8 mouse cellular contexts compared by ENCODE assay signal in the genomic region with DNA sequence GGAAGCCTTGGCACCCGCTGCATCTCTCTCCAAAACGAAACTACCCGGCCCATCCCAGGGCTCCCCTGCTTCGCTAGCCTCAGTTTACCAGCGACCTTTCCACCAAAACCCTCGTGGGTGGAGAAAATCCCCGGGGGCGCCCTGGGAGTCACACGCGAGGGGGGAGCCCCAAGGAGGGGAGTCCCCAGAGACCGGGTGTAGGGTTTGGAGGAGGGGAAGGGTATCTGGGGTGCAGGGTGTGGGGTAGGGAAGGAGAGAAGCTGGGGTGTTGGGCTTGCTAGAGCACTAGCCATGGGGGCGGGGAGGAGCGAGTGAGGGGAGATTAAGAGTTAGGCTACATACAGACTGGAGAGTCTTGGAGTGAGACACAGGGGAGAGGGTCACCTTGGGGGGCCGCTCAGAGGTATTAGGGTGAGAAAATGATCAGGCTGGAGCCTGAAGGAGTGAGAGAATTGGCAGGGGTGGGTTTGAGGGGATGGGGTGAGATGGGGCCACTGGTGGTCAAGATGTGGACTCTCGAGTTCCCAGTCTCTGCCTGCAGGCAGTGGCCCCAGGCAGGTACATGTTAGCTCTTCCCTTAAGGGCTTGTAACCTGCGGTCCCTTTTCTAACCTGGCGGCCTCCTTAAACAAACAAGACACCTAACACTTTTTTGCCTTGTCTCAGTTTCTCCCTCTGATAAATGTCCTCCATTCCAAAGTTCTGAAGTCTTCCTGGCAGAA. TPM values are rescaled to one million over a fixed set of nuclear protein-coding genes. Genes with fewer than 3 reads are reported as not detected.
DNase-seq lines count a peak whose midpoint lies in the region; TF ChIP-seq lines count a peak whose summit lies in the region.

No protein-coding gene starts in this region.

- H3K4me3 ChIP-seq in ES-E14 (ENCODE audit: insufficient read depth in 1 of 2, low read depth in 1 of 2, low read length in 2 of 2, poor library complexity in 1 of 2, severe bottlenecking in 1 of 2) = peak overlapping the region; percentile 16 to 85; a peak in 2 of 4 replicates
- H3K4me3 ChIP-seq in hindbrain, embryonic 10.5 days = peak overlapping the region; percentile 63

- peaks cover 10% of the 10 kb centered on the region; the same call in 1 of the 2 replicates for H3K36me3 ChIP-seq in ES-E14 (ENCODE audit: control insufficient read depth, insufficient read depth, low read length, poor library complexity, severe bottlenecking)
- H3K36me3 ChIP-seq in hindbrain, embryonic 10.5 days = no peaks in the 10 kb centered on the region

- in situ Hi-C loops in ES-E14 (cut with MboI; ENCODE audit: low sequenced_read_pairs in 2 of 2, unreplicated experiment in 2 of 2) = no loop called here

- peaks cover 12 to 55% of the 10 kb centered on the region in 2 experiments for H3K4me1 ChIP-seq in ES-E14 (ENCODE audit: control insufficient read depth in 2 of 2, insufficient read depth in 2 of 2, low read length in 2 of 2, poor library complexity in 1 of 2)
- H3K4me1 ChIP-seq in hindbrain, embryonic 10.5 days (replicated peaks) = peaks cover 88% of the 10 kb centered on the region

- H3K27me3 ChIP-seq in hindbrain, embryonic 10.5 days (ENCODE audit: insufficient read depth, poor library complexity, severe bottlenecking) = peaks cover 78% of the 10 kb centered on the region

- intact Hi-C loops in heart, postnatal 10 days (cut with DNase I) = no loop called here

- WGBS in hindbrain, embryonic 10.5 days = 2% methylated on average over 17 of the region's 17 CpGs

- peak overlapping the region; percentile 28; the same call in 1 of the 2 replicates for H3K9ac ChIP-seq in ES-E14 (ENCODE audit: insufficient read depth, low read depth, low read length, poor library complexity, severe bottlenecking)

- H3K9me3 ChIP-seq in ES-E14 (ENCODE audit: control insufficient read depth, insufficient read depth, low read depth, low read length) = no peaks in the 10 kb centered on the region
- no peaks in the 10 kb centered on the region for H3K9me3 ChIP-seq in hindbrain, embryonic 10.5 days

- DNase-seq in heart, adult 11 months = peak; percentile 96
- DNase-seq in heart, postnatal 10 days = no peak
- DNase-seq in ES-E14 (ENCODE audit: low read depth, low spot score) = no peak
- no peak for DNase-seq in hindbrain, embryonic 10.5 days (ENCODE audit: low spot score)
- peak; percentile 40 for DNase-seq in lung, postnatal 10 days
- DNase-seq in urinary bladder, postnatal 14 days (ENCODE audit: low spot score) = no peak
- DNase-seq in frontal cortex, postnatal 25 days (ENCODE audit: low spot score in 2 of 2) = no peak
- DNase-seq in right cerebral cortex, adult 2 months (ENCODE audit: low spot score in 2 of 2) = no peak

- H3K27ac ChIP-seq in ES-E14 (ENCODE audit: insufficient read depth, low read depth, low read length, poor library complexity, severe bottlenecking) = no peak overlapping the region; the same call in 1 of the 2 replicates
- peak overlapping the region; percentile 45; the same call in 1 of the 2 replicates for H3K27ac ChIP-seq in hindbrain, embryonic 10.5 days

TF ChIP-seq in ES-E14, 5 proteins besides CTCF, POLR2A, EP300 and RAD21:
- TF ChIP-seq ZNF384 (IDR thresholded peaks at IDR 0.05; ENCODE audit: low read depth, low read length) (no peak), CHD2 (IDR thresholded peaks at IDR 0.05; ENCODE audit: low read depth, low read length) (no peak), ZC3H11A (IDR thresholded peaks at IDR 0.05; ENCODE audit: borderline replicate concordance, low read depth, low read length) (no peak), HCFC1 (IDR thresholded peaks at IDR 0.05; ENCODE audit: borderline replicate concordance, insufficient read depth, low read length) (no peak), MAFK (IDR thresholded peaks at IDR 0.05; ENCODE audit: insufficient read depth, low read depth, low read length) (no peak)

RNA-seq across cellular contexts. Expression of gene Gadd45b, which starts 3.0 kb away (rescaled TPM):
- total RNA-seq in heart, postnatal 10 days (2021) = 10 to 100 TPM; 11.5 to 18.3 TPM
- total RNA-seq in ES-E14 (2012; rRNA removed) = 26.4 and 36.0 TPM in 2 replicates
- 9.8 and 11.8 TPM in 2 replicates for polyA plus RNA-seq in hindbrain, embryonic 10.5 days (2016; fragmentation: Nextera tagmentation; extraction: Ambion mirVana)

RNA-seq across cellular contexts. Expression of gene Lmnb2, which starts 14.8 kb away (rescaled TPM):
- 10 to 100 TPM; 10.2 to 11.9 TPM for total RNA-seq in heart, postnatal 10 days (2021)
- 66.5 and 88.2 TPM in 2 replicates for total RNA-seq in ES-E14 (2012; rRNA removed)
- 65.8 and 78.4 TPM in 2 replicates for polyA plus RNA-seq in hindbrain, embryonic 10.5 days (2016; fragmentation: Nextera tagmentation; extraction: Ambion mirVana)

RNA-seq across cellular contexts. Expression of gene Timm13, which starts 32.1 kb away (rescaled TPM):
- 100 to 1,000 TPM; 163 to 175 TPM for total RNA-seq in heart, postnatal 10 days (2021)
- total RNA-seq in ES-E14 (2012; rRNA removed) = 219 and 244 TPM in 2 replicates
- 374 and 391 TPM in 2 replicates for polyA plus RNA-seq in hindbrain, embryonic 10.5 days (2016; fragmentation: Nextera tagmentation; extraction: Ambion mirVana)

Comparison
In these comparisons a context has a peak if more than half of its experiments do, and no peak if none do; other contexts are left out.
1. DNase-seq: peak in heart, adult 11 months (single experiment) and lung, postnatal 10 days (single experiment); none in heart, postnatal 10 days (0 of 2), ES-E14 (single experiment), hindbrain, embryonic 10.5 days (single experiment), urinary bladder, postnatal 14 days (single experiment), frontal cortex, postnatal 25 days (0 of 2) and right cerebral cortex, adult 2 months (0 of 2).